Mouse (Mus musculus): ENCODE results near the gene Apbb1.
A peak's percentile ranks its signal among the peaks of the same experiment; 100 is the strongest.

Apbb1 gene

GRCm38 (mm10) chr7:105570756-105571155 is 10.7 kb downstream of the Apbb1 start:
- DNase-seq (ENCODE audit: low spot score in 2 of 2) = no peak

GRCm38 (mm10) chr7:105569512-105570496 is 11.6 kb downstream of the Apbb1 start:
- no peak for DNase-seq (ENCODE audit: low spot score in 2 of 2)

GRCm38 (mm10) chr7:105568988-105569471 is 12.4 kb downstream of the Apbb1 start:
- DNase-seq (ENCODE audit: low spot score in 2 of 2) = no peak

GRCm38 (mm10) chr7:105568583-105568982 is 12.9 kb downstream of the Apbb1 start:
- DNase-seq (ENCODE audit: low spot score in 2 of 2) = no peak

- DNase-seq (ENCODE audit: low spot score in 2 of 2) = no peak
These were observed 16.2 kb downstream of the Apbb1 start for GRCm38 (mm10) chr7:105565071-105565836.

GRCm38 (mm10) chr7:105563367-105563766 is 18.1 kb downstream of the Apbb1 start:
- DNase-seq (ENCODE audit: low spot score in 2 of 2) = no peak

- no peak for DNase-seq (ENCODE audit: low spot score in 2 of 2)
These were observed 19.1 kb downstream of the Apbb1 start for GRCm38 (mm10) chr7:105562317-105562716.

- no peak for DNase-seq (ENCODE audit: low spot score in 2 of 2)
These were observed 22.4 kb downstream of the Apbb1 start for GRCm38 (mm10) chr7:105559016-105559415.

GRCm38 (mm10) chr7:105557671-105558070 is 23.8 kb downstream of the Apbb1 start:
- DNase-seq (ENCODE audit: low spot score in 2 of 2) = no peak

GRCm38 (mm10) chr7:105556406-105556805 is 25.0 kb downstream of the Apbb1 start:
- no peak for DNase-seq (ENCODE audit: low spot score in 2 of 2)

- DNase-seq (ENCODE audit: low spot score in 2 of 2) = no peak
These were observed 25.9 kb downstream of the Apbb1 start for GRCm38 (mm10) chr7:105555571-105555970.

- peak; percentile 75 to 89 for DNase-seq (ENCODE audit: low spot score in 2 of 2)
These were observed 27.1 kb downstream of the Apbb1 start, which contains the start of gene Smpd1 for GRCm38 (mm10) chr7:105554212-105554942. TSS of gene Smpd1 (plus strand) at chr7:105554360.

- no peak for DNase-seq (ENCODE audit: low spot score in 2 of 2)
These were observed 27.8 kb downstream of the Apbb1 start for GRCm38 (mm10) chr7:105553456-105554211.

- DNase-seq (ENCODE audit: low spot score in 2 of 2) = no peak
These were observed 32.4 kb downstream of the Apbb1 start for GRCm38 (mm10) chr7:105549035-105549434.

- DNase-seq (ENCODE audit: low spot score in 2 of 2) = no peak
These were observed 33.5 kb downstream of the Apbb1 start for GRCm38 (mm10) chr7:105547970-105548369.

- DNase-seq (ENCODE audit: low spot score in 2 of 2) = no peak
These were observed 35.5 kb downstream of the Apbb1 start for GRCm38 (mm10) chr7:105545986-105546385.

GRCm38 (mm10) chr7:105534162-105534561 is 47.3 kb downstream of the Apbb1 start:
- DNase-seq (ENCODE audit: low spot score in 2 of 2) = no peak

GRCm38 (mm10) chr7:105528094-105528493 is 53.4 kb downstream of the Apbb1 start:
- no peak for DNase-seq (ENCODE audit: low spot score in 2 of 2)

GRCm38 (mm10) chr7:105527306-105527937 is 54.0 kb downstream of the Apbb1 start:
- DNase-seq (ENCODE audit: low spot score in 2 of 2) = no peak

- no peak for DNase-seq (ENCODE audit: low spot score in 2 of 2)
These were observed 57.2 kb downstream of the Apbb1 start for GRCm38 (mm10) chr7:105524222-105524621.
